Mouse (Mus musculus) embryonic facial prominence, embryonic 12.5 days (tissue): Measurements from ENCODE around the gene Kcnj9. TPM values are rescaled to one million over a fixed set of nuclear protein-coding genes. Genes with fewer than 3 reads are reported as not detected.
A peak's percentile ranks its signal among the peaks of the same experiment; 100 is the strongest.

Experiments used
- ATAC-seq: fragments of 200-750 bp; cut with Nextera tagmentation; 2 replicates; pipeline ENCODE4 v1.8.0; 2017; ENCODE audit not compliant: insufficient number of reproducible peaks, insufficient read depth, low FRiP score, low TSS enrichment
- H3K27ac ChIP-seq: fragments of 300-500 bp; sonication (generic); 2 replicates; pipeline ENCODE4 v1.5.1; 2016; ENCODE audit warnings: mild to moderate bottlenecking
- H3K27me3 ChIP-seq: fragments of 300-500 bp; sonication (generic); 2 replicates; pipeline ENCODE4 v1.6.1; 2016; ENCODE audit warnings: mild to moderate bottlenecking, moderate library complexity
- H3K36me3 ChIP-seq: fragments of 300-500 bp; sonication (generic); 2 replicates; pipeline ENCODE4 v1.6.1; 2016; ENCODE audit warnings: mild to moderate bottlenecking
- H3K4me1 ChIP-seq: fragments of 300-500 bp; sonication (generic); 2 replicates; pipeline ENCODE4 v1.6.1; 2016
- H3K4me2 ChIP-seq: fragments of 300-500 bp; sonication (generic); replicated peaks from 2 replicates; pipeline ENCODE4 v1.6.1; 2016; ENCODE audit warnings: mild to moderate bottlenecking, moderate library complexity
- H3K4me3 ChIP-seq: fragments of 300-500 bp; sonication (generic); 2 replicates; pipeline ENCODE4 v1.5.1; 2016; ENCODE audit warnings: mild to moderate bottlenecking
- H3K9ac ChIP-seq: fragments of 300-500 bp; sonication (generic); 2 replicates; pipeline ENCODE4 v1.6.1; 2016; ENCODE audit warnings: mild to moderate bottlenecking, moderate library complexity
- H3K9me3 ChIP-seq: fragments of 300-500 bp; sonication (generic); 2 replicates; pipeline ENCODE4 v1.6.1; 2016; ENCODE audit warnings: mild to moderate bottlenecking, moderate library complexity
- WGBS: fragments of 180-500 bp; shearing (Covaris S2); methylation state at CpG from one replicate; pipeline ENCODE4 v1.1.7; 2016; 5-methylcytosine and 5-hydroxymethylcytosine counted together
- polyA plus RNA-seq: library from polyadenylated mRNA; unstranded; fragments of >200 nt; fragmentation: Nextera tagmentation; extraction: Ambion mirVana; gene quantifications from 2 replicates; pipeline ENCODE4 v1.2.1, GENCODE M21; 2016

The Kcnj9 gene
- polyA plus RNA-seq, 1 experiment from 2014 or later = 0.15 TPM

DNA sequence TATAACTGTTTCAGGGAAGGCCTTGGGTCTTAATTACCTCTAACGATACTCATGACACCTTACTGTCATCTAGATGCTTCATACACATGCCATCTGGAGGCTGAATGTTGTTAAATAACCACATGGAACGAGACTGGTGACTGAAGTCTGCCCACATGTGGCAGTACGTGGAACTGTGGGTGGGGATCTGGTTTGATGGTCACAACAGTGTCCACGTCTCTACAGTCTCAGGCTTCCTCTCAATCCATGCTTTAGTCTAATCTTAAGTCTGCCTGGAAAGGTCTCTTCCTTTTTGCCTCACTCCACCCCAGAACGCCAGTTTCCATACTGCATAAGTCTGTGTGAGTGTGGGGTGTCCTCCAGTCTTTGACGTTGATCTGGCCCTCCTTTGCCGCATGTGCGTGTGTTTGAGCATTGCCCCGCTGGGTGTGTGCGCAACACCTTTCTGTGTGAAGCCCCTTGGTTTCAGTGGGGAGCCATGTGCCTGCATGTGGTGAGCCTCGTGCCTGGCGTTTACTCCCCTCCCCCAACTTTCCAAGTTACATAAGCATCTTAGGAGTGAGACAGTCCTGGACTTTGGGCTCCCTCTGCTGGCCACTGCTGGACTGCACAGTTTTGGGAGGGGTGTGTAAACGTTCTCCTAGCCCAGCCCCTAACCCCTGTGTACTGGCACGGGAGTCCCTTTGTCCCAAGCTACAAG is 19.3 kb downstream of the Kcnj9 start:
- Histone ChIP-seq H3K27ac (peak overlapping the region; percentile 81; the same call in 1 of the 2 replicates), H3K9me3 (no peaks in the 10 kb centered on the region), H3K4me2 (peak overlapping the region; percentile 55), H3K27me3 (no peaks in the 10 kb centered on the region), H3K4me1 (peaks cover 21% of the 10 kb centered on the region), H3K36me3 (no peaks in the 10 kb centered on the region), H3K4me3 (peak overlapping the region; percentile 25; the same call in 1 of the 2 replicates), H3K9ac (peak overlapping the region; percentile 41; the same call in 1 of the 2 replicates)
- 4% methylated on average over 14 of the region's 14 CpGs for WGBS
- peak; percentile 47 for ATAC-seq

DNA sequence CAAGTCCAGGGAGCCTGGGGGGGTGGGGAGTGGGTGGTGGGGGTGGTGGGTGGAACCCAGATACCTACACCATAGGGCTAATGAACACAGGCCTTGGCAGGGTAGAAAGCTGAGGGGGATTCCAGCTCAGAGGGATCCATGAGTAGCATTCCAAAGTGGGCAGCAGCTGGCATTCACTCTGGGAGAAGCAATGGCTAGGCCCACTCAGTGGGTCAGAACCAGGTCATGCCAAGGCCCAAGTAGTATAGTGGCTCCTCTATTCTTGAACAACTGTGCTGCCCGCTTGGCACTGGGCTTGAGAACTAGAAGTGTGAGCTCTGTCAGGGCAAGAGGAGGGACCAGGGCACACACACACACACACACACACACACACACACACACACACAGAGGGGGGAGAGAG is 20.7 kb downstream of the Kcnj9 start:
- H3K36me3 ChIP-seq = no peaks in the 10 kb centered on the region
- H3K9me3 ChIP-seq = no peaks in the 10 kb centered on the region
- H3K27ac ChIP-seq = peak overlapping the region; percentile 5; the same call in 1 of the 2 replicates
- 92% methylated on average over 1 of the region's 1 CpGs for WGBS
- no peak overlapping the region for H3K9ac ChIP-seq
- ATAC-seq = no peak
- no peak overlapping the region for H3K4me3 ChIP-seq
- H3K4me2 ChIP-seq = no peak overlapping the region
- no peaks in the 10 kb centered on the region for H3K27me3 ChIP-seq
- H3K4me1 ChIP-seq = peaks cover 17% of the 10 kb centered on the region

DNA sequence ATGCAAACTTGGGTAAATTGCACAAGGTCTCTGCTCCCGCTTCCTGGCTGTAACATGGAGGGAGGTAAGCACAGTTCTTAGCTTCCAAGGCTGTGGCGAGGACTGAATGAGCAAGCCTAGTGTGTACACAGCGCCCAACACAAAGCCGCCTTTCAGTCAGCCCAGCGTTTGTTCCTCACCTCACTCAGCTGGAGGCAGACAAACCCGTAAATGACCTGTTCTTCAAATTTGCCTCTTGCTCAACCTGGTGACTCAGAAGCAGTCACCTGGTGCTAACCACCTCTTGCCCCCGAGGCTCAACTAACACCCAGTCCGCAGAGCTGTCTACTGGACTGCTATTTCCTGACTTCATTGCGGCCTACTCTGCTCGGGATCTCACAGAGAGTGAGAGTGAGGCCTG is 21.2 kb downstream of the Kcnj9 start:
- Histone ChIP-seq H3K4me3 (no peak overlapping the region), H3K27ac (peak overlapping the region; percentile 5; the same call in 1 of the 2 replicates), H3K4me2 (no peak overlapping the region), H3K27me3 (no peaks in the 10 kb centered on the region), H3K36me3 (no peaks in the 10 kb centered on the region), H3K4me1 (peaks cover 15% of the 10 kb centered on the region), H3K9ac (no peak overlapping the region), H3K9me3 (no peaks in the 10 kb centered on the region)
- WGBS = 58% methylated on average over 10 of the region's 10 CpGs
- ATAC-seq = no peak

DNA sequence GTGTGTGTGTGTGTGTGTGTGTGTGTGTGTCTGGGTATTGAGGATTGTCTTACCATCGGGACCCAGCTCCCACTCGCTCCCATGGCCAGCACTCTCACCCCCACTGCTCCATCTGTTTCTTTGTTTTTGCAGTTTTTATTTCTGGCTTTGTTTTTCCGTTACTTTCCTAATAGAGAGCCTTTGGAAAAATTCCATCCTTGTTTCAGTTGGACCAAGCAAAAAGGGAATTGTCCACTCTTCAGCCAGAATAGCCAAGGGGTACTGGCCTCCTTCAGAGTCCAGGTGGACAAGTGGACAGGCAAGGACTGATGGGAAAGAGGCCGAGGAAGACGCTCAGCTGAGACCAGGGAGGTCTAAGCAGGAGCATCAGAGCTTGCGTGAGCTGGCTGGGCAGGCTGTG is 22.2 kb downstream of the Kcnj9 start:
- H3K4me3 ChIP-seq = no peak overlapping the region
- H3K9me3 ChIP-seq = no peaks in the 10 kb centered on the region
- H3K27me3 ChIP-seq = no peaks in the 10 kb centered on the region
- WGBS = 76% methylated on average over 6 of the region's 6 CpGs
- 0 out of 2 replicates have a peak overlapping the region, but pooled peaks have one; percentile 12 for H3K27ac ChIP-seq
- ATAC-seq = no peak
- no peak overlapping the region for H3K9ac ChIP-seq
- peaks cover 17% of the 10 kb centered on the region for H3K4me1 ChIP-seq
- no peak overlapping the region for H3K4me2 ChIP-seq
- no peaks in the 10 kb centered on the region for H3K36me3 ChIP-seq

DNA sequence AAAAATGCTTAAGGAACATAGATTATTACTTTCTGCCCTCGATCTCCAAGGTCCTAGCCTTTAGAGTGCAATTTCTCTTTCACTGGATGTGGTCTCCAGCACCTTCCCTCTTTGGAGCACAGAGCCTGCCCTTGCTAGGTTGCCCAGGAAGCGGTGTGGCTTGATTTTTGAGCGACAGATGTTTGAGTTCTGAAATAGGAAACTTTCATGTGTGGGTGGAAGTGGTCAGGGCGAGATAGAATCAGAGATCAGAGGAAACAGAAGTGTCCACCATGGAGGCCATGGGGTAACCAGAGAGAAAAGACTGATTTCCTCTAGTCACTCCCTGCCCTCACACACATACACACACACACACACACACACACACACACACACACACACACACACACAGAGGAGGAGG is 22.9 kb downstream of the Kcnj9 start:
- peaks cover 16% of the 10 kb centered on the region for H3K4me1 ChIP-seq
- ATAC-seq = no peak
- 79% methylated on average over 4 of the region's 4 CpGs for WGBS
- peak overlapping the region; percentile 12; the same call in 1 of the 2 replicates for H3K27ac ChIP-seq
- H3K4me3 ChIP-seq = no peak overlapping the region
- H3K9me3 ChIP-seq = no peaks in the 10 kb centered on the region
- H3K27me3 ChIP-seq = no peaks in the 10 kb centered on the region
- no peak overlapping the region for H3K9ac ChIP-seq
- H3K36me3 ChIP-seq = no peaks in the 10 kb centered on the region
- H3K4me2 ChIP-seq = no peak overlapping the region

DNA sequence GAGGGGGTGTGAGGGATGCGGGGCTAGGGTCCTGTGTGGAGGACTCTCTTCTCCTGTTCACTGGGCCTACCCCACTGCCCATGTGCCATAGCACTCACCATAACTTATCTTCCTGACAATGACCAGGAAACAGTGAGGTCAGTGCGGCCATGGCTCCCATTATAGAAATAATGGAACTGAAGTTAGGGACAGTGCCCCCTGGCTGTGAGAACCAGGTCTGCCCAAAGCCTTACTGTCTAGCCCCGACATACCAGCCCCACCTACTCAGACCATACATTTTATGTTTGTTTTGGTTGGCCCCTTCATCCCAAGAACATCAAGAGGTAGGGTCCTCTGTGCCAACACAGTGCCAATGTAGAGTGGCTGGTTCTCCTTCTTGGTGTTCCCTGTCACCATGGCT is 23.5 kb downstream of the Kcnj9 start:
- no peaks in the 10 kb centered on the region for H3K9me3 ChIP-seq
- no peaks in the 10 kb centered on the region for H3K27me3 ChIP-seq
- H3K36me3 ChIP-seq = no peaks in the 10 kb centered on the region
- no peak for ATAC-seq
- no peak overlapping the region for H3K4me2 ChIP-seq
- WGBS = 80% methylated on average over 3 of the region's 3 CpGs
- H3K9ac ChIP-seq = no peak overlapping the region
- no peak overlapping the region for H3K27ac ChIP-seq
- no peak overlapping the region for H3K4me3 ChIP-seq
- peaks cover 22% of the 10 kb centered on the region for H3K4me1 ChIP-seq

DNA sequence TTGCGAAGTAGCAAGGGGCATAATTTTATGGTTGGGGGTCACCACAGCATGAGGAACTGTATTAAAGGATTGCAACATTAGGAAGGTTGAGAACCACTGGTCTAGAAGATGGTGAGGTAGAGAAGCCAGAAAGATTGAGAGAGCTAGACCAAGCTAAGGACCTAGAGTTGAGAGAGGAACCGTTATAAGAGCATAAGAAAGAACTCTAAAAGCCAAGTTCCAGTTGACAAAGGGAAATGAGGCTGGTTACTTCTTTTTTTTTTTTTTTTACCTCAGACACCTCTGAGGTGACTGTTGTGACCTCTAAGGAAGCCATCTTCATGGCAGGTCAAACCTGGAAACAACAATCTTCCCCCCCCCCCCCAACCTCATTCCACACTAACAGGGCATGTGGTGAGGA is 24.0 kb downstream of the Kcnj9 start:
- WGBS = 93% methylated on average over 2 of the region's 2 CpGs
- H3K4me1 ChIP-seq = peaks cover 26% of the 10 kb centered on the region
- no peak for ATAC-seq

DNA sequence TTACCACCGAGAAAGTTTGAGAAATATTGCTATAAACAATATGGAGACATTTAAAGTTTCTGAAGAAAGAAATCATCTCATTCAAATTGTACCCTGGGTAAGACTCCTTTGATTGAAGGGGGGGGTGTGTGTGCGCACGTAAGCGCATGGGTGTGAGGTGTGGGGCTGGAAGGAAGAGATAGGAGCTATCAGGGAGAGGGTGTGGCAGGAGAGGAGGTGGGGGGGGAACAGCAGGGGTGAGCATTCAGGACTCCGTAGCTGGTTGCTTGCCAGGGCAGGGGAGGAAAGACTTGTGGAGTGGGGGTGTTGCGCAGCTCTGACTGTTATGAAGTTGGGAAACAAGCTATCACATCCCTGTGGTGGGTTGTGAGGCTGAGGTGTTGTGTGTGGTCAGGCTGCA is 24.7 kb downstream of the Kcnj9 start:
- no peak overlapping the region for H3K9ac ChIP-seq
- no peak overlapping the region for H3K4me3 ChIP-seq
- H3K27me3 ChIP-seq = no peaks in the 10 kb centered on the region
- no peaks in the 10 kb centered on the region for H3K9me3 ChIP-seq
- no peaks in the 10 kb centered on the region for H3K36me3 ChIP-seq
- H3K4me1 ChIP-seq = peaks cover 27% of the 10 kb centered on the region
- H3K27ac ChIP-seq = no peak overlapping the region
- no peak overlapping the region for H3K4me2 ChIP-seq
- no peak for ATAC-seq
- 73% methylated on average over 6 of the region's 6 CpGs for WGBS

More for the DNA sequence above, 24.0 kb downstream of the Kcnj9 start:
- Histone ChIP-seq H3K4me3 (no peak overlapping the region), H3K9me3 (no peaks in the 10 kb centered on the region), H3K27me3 (no peaks in the 10 kb centered on the region), H3K9ac (no peak overlapping the region), H3K4me2 (no peak overlapping the region), H3K27ac (no peak overlapping the region), H3K36me3 (no peaks in the 10 kb centered on the region)

DNA sequence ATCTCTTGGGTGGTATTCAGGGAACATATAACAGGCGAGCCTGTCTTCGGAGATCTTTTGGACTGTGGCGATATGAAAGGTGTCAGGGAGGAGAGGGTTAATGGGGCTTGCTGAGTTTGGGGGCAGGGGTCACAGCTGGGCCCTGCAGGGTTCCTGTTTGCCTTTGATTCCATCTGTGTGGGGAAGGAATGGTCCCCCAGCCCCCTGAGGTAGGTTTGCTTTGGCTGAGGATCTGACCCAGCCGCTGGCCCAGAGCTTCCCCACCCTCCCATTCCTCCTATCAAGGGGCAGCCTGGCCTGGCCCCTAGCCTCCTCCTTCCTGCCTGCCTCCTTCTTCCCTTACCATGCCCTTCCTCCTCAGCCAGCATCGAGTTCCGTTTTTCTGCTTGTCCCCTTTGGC is 26.3 kb downstream of the Kcnj9 start:
- no peak overlapping the region for H3K4me2 ChIP-seq
- H3K4me3 ChIP-seq = no peak overlapping the region
- H3K9me3 ChIP-seq = no peaks in the 10 kb centered on the region
- no peak for ATAC-seq
- no peak overlapping the region for H3K27ac ChIP-seq
- no peaks in the 10 kb centered on the region for H3K36me3 ChIP-seq
- H3K9ac ChIP-seq = 0 out of 2 replicates have a peak overlapping the region, but pooled peaks have one; percentile 8
- 9% methylated on average over 6 of the region's 6 CpGs for WGBS
- H3K4me1 ChIP-seq = peaks cover 32% of the 10 kb centered on the region
- no peaks in the 10 kb centered on the region for H3K27me3 ChIP-seq

DNA sequence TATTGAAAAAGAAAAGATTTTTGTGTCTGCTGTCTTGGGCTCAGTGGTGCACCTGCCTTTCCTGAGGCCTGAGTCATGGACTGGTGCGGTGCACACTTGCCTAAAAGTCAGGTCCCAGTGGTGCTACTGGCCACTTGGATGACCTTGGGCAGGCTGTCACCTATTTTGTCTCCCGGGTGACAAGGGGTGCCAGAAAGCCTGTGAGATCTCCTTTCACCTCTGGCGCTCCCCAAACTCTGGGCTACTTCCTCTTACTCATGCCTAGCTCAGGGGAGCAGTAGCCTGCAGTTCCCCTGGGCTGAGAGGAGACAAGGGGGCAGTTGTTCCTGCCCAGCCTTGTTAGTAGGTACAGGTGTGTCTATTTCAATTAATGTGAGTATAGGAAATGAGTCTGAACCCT is 26.8 kb downstream of the Kcnj9 start:
- H3K9me3 ChIP-seq = no peaks in the 10 kb centered on the region
- H3K27me3 ChIP-seq = no peaks in the 10 kb centered on the region
- no peak overlapping the region for H3K9ac ChIP-seq
- no peak overlapping the region for H3K27ac ChIP-seq
- H3K36me3 ChIP-seq = no peaks in the 10 kb centered on the region
- WGBS = 51% methylated on average over 3 of the region's 3 CpGs
- H3K4me3 ChIP-seq = no peak overlapping the region
- no peak for ATAC-seq
- no peak overlapping the region for H3K4me2 ChIP-seq
- peaks cover 37% of the 10 kb centered on the region for H3K4me1 ChIP-seq

DNA sequence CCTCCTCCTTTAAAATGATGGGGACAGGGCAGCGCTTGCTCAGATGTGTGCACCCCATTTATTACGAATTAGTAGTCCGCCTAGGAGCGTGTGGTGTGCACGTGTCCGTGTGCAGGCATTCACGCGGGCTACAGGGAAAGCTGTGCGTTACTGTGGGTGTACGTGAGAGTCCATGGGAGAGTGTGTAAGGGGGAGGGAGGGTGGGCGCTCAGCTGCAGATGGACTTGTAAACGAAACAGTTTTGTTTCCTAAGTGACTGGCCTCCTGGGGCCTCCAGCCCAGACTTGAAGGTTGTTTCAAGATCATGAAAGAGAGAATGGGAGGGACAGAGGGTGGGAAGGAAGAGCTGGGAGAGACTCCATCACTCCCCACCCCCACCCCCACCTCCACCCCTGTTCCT is 27.9 kb downstream of the Kcnj9 start:
- 0 out of 2 replicates have a peak, but pooled peaks have one; percentile 20 for ATAC-seq
- Histone ChIP-seq H3K4me2 (no peak overlapping the region), H3K9ac (no peak overlapping the region), H3K9me3 (no peaks in the 10 kb centered on the region), H3K27ac (no peak overlapping the region; the same call in 1 of the 2 replicates), H3K4me1 (peaks cover 46% of the 10 kb centered on the region), H3K27me3 (no peaks in the 10 kb centered on the region), H3K36me3 (no peaks in the 10 kb centered on the region), H3K4me3 (no peak overlapping the region)
- WGBS = 35% methylated on average over 12 of the region's 12 CpGs

DNA sequence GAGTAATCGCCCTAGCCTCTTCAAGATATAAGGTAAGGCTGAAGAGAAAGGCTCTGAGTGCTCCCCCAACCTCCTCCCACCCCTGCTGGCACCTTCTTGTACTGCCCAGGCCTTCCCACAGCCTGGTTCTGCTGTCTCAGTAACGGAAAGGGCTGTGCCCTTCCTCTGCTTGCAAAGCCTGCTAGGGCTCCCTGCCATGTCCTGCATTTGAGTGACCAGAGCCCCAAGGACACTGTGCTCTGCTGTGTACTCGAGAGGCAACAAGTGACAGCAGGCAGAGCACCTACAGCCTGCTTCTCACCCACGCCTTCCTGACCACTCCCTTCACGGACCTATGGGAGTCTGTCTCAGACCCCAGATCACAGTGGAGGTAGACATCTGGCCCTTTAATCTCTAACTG is 28.9 kb downstream of the Kcnj9 start:
- 67% methylated on average over 5 of the region's 5 CpGs for WGBS
- ATAC-seq = no peak
- H3K9ac ChIP-seq = no peak overlapping the region
- no peaks in the 10 kb centered on the region for H3K9me3 ChIP-seq
- H3K4me3 ChIP-seq = no peak overlapping the region
- no peaks in the 10 kb centered on the region for H3K27me3 ChIP-seq
- peaks cover 55% of the 10 kb centered on the region for H3K4me1 ChIP-seq
- H3K4me2 ChIP-seq = no peak overlapping the region
- H3K27ac ChIP-seq = no peak overlapping the region
- no peaks in the 10 kb centered on the region for H3K36me3 ChIP-seq
